Mouse (Mus musculus): Measurements from ENCODE around the gene Frmd6. TPM values are rescaled to one million over a fixed set of nuclear protein-coding genes. Genes with fewer than 3 reads are reported as not detected.
A peak's percentile ranks its signal among the peaks of the same experiment; 100 is the strongest.

Gene Frmd6
- total and polyA plus RNA-seq, 2 experiments from 2014 or later, result 5.9 to 7.2 TPM

DNA sequence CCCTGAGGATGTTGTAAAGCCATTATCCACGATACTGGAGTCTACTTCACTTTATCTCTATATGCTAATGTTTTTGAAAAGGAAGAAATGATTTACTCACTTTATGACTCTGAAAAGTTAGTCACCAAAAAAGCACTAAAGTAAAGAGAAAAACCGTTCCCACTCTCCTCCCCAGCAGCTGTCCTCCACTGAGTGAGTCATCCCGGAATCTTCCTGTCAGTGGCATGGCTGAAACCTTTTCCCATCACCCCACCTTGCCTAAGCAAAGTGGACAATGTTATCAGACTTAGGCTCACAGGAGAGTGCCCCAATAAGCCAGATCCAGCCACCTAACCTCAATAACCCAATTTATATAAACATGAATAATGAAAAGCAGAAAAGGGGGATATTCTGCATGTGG is 46.6 kb upstream of the Frmd6 start:
- ATAC-seq (ENCODE audit: low FRiP score) (no peak), DNase-seq (ENCODE audit: low spot score) (no peak)
- no peak overlapping the region for H3K4me2 ChIP-seq (ENCODE audit: low read depth, low read length, poor library complexity, severe bottlenecking)
- no peak for TF ChIP-seq CTCF (IDR thresholded peaks at IDR 0.05)
- H3K27me3 ChIP-seq (ENCODE audit: insufficient read depth, low read length), result no peaks in the 10 kb centered on the region
- H3K9me3 ChIP-seq (ENCODE audit: low read length), result no peaks in the 10 kb centered on the region
- WGBS, result 47% methylated on average over 3 of the region's 3 CpGs
- no peaks in the 10 kb centered on the region for H3K4me1 ChIP-seq (ENCODE audit: insufficient read depth, low read length)
- no peak overlapping the region for H3K9ac ChIP-seq (replicated peaks; ENCODE audit: low read length, poor library complexity, severe bottlenecking)
- no peak overlapping the region for H3K27ac ChIP-seq (ENCODE audit: low read depth, low read length)
- H3K4me3 ChIP-seq (ENCODE audit: low read depth, low read length), result no peak overlapping the region
- no peaks in the 10 kb centered on the region for H3K36me3 ChIP-seq (ENCODE audit: insufficient read depth, low read length)

DNA sequence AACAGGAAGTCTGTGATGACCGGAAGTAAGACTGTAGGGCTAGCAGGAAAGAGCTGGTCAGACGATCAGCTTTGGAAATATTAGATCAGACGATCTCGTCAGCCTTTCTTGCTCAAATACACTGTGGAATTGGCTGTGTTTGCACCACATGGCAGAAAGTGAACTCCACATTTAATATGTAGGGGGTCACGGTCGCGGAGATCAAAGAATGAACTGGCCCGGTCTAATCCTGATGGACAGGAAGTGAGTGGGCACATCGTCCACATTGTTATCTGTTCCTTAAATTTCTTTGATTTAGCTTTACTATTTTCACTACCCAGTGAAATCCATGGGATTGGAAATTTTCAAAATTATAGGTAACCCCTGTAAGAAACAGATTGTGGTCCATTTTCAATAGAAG is 42.3 kb upstream of the Frmd6 start:
- Histone ChIP-seq H3K4me2 (ENCODE audit: low read depth, low read length, poor library complexity, severe bottlenecking) (peak overlapping the region; percentile 32), H3K27me3 (ENCODE audit: insufficient read depth, low read length) (no peaks in the 10 kb centered on the region), H3K4me3 (ENCODE audit: low read depth, low read length) (no peak overlapping the region), H3K27ac (ENCODE audit: low read depth, low read length) (no peak overlapping the region), H3K9me3 (ENCODE audit: low read length) (no peaks in the 10 kb centered on the region), H3K9ac (replicated peaks; ENCODE audit: low read length, poor library complexity, severe bottlenecking) (no peak overlapping the region), H3K4me1 (ENCODE audit: insufficient read depth, low read length) (no peaks in the 10 kb centered on the region), H3K36me3 (ENCODE audit: insufficient read depth, low read length) (no peaks in the 10 kb centered on the region)
- no peak for DNase-seq (ENCODE audit: low spot score)
- WGBS, result 12% methylated on average over 9 of the region's 9 CpGs
- ATAC-seq (ENCODE audit: low FRiP score), result no peak
- TF ChIP-seq CTCF (IDR thresholded peaks at IDR 0.05), result no peak

DNA sequence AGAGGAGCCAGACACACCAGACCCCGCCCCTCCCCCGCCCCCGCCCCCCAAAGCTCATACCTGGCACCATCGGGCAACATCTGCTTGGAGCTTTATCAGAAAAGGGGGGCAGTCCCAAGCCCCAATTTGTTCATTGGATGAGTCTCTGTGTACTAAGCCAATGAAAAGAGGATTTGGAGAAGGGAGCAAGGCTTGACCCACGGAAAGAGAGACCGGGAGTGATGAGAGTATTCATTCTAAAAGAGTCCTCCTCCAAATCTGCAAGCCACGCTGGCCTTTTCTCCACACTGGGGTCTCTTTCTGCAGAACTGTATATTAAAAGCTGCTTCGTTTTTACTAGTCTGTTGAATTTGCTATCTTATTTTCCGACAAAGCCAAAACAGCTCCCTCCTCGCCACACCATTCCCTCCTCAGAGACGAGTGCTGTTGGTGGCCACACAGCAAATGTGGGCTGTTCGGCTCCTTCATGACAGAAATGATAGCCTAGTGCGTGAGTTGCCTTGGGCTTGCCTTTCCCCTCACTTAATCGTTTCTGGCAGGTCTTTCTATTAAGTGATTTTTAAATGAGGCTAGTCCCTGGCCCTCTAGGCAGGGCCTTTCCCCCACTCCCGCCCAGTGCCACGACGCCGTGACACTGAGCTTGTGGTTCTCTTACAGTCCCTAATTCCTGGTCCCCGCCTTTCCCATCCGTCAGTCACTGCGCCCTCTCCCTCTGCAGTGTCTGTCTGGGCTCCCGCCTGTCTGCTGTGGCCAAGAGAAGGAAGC is 41.7 kb upstream of the Frmd6 start:
- H3K4me1 ChIP-seq (ENCODE audit: insufficient read depth, low read length), result no peaks in the 10 kb centered on the region
- TF ChIP-seq CTCF (IDR thresholded peaks at IDR 0.05), result no peak
- H3K36me3 ChIP-seq (ENCODE audit: insufficient read depth, low read length), result no peaks in the 10 kb centered on the region
- 19% methylated on average over 22 of the region's 22 CpGs for WGBS
- DNase-seq (ENCODE audit: low spot score) (no peak), ATAC-seq (ENCODE audit: low FRiP score) (no peak)
- no peak overlapping the region for H3K9ac ChIP-seq (replicated peaks; ENCODE audit: low read length, poor library complexity, severe bottlenecking)
- H3K9me3 ChIP-seq (ENCODE audit: low read length), result no peaks in the 10 kb centered on the region
- no peak overlapping the region for H3K4me3 ChIP-seq (ENCODE audit: low read depth, low read length)
- peak overlapping the region; percentile 32 for H3K4me2 ChIP-seq (ENCODE audit: low read depth, low read length, poor library complexity, severe bottlenecking)
- no peak overlapping the region for H3K27ac ChIP-seq (ENCODE audit: low read depth, low read length)
- no peaks in the 10 kb centered on the region for H3K27me3 ChIP-seq (ENCODE audit: insufficient read depth, low read length)

DNA sequence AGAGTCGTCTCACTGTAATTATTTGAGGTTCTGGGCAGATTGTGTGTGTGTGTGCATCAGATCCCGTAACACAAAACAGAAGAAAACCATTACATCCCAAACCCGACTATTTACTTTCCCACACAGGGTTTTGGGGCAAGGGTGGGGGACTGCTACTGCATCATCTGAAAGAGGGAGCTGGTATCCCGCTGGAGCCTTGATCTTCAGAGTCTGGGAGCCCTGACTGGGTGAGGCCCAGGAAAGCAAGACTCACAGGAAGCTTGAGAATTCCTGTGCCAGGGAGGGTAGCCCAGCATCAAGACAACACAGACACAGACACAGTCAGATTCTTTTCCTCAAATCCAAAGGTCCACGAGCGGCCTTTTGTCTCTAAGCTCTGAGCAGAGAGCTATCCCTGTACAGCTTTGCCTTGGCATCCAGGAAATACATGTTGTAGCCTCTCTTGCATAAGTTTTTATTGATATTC is 41.0 kb upstream of the Frmd6 start:
- Histone ChIP-seq H3K9ac (replicated peaks; ENCODE audit: low read length, poor library complexity, severe bottlenecking) (no peak overlapping the region), H3K4me1 (ENCODE audit: insufficient read depth, low read length) (no peaks in the 10 kb centered on the region), H3K27ac (ENCODE audit: low read depth, low read length) (no peak overlapping the region), H3K4me3 (ENCODE audit: low read depth, low read length) (no peak overlapping the region), H3K4me2 (ENCODE audit: low read depth, low read length, poor library complexity, severe bottlenecking) (no peak overlapping the region), H3K27me3 (ENCODE audit: insufficient read depth, low read length) (no peaks in the 10 kb centered on the region), H3K36me3 (ENCODE audit: insufficient read depth, low read length) (no peaks in the 10 kb centered on the region), H3K9me3 (ENCODE audit: low read length) (no peaks in the 10 kb centered on the region)
- TF ChIP-seq CTCF (IDR thresholded peaks at IDR 0.05), result no peak
- 35% methylated on average over 6 of the region's 6 CpGs for WGBS
- DNase-seq (ENCODE audit: low spot score), result no peak
- no peak for ATAC-seq (ENCODE audit: low FRiP score)

GRCm38 (mm10) chr12:70789341-70789740 is 36.0 kb upstream of the Frmd6 start:
- H3K27me3 ChIP-seq (ENCODE audit: insufficient read depth, low read length), result no peaks in the 10 kb centered on the region
- no peak overlapping the region for H3K27ac ChIP-seq (ENCODE audit: low read depth, low read length)
- no peak overlapping the region for H3K4me3 ChIP-seq (ENCODE audit: low read depth, low read length)
- no peak overlapping the region for H3K9ac ChIP-seq (replicated peaks; ENCODE audit: low read length, poor library complexity, severe bottlenecking)
- ATAC-seq (ENCODE audit: low FRiP score), result no peak
- H3K9me3 ChIP-seq (ENCODE audit: low read length), result no peaks in the 10 kb centered on the region
- 94% methylated on average over 6 of the region's 6 CpGs for WGBS
- no peaks in the 10 kb centered on the region for H3K4me1 ChIP-seq (ENCODE audit: insufficient read depth, low read length)
- H3K4me2 ChIP-seq (ENCODE audit: low read depth, low read length, poor library complexity, severe bottlenecking), result no peak overlapping the region
- no peaks in the 10 kb centered on the region for H3K36me3 ChIP-seq (ENCODE audit: insufficient read depth, low read length)
- no peak for DNase-seq (ENCODE audit: low spot score)
- no peak for TF ChIP-seq CTCF (IDR thresholded peaks at IDR 0.05)

- no peaks in the 10 kb centered on the region for H3K9me3 ChIP-seq (ENCODE audit: low read length)
- ATAC-seq (ENCODE audit: low FRiP score), result no peak
Observed at GRCm38 (mm10) chr12:70793291-70793690, 32.0 kb upstream of the Frmd6 start.

More at GRCm38 (mm10) chr12:70793291-70793690, 32.0 kb upstream of the Frmd6 start:
- TF ChIP-seq CTCF (IDR thresholded peaks at IDR 0.05), result no peak
- Histone ChIP-seq H3K36me3 (ENCODE audit: insufficient read depth, low read length) (no peaks in the 10 kb centered on the region), H3K27me3 (ENCODE audit: insufficient read depth, low read length) (no peaks in the 10 kb centered on the region), H3K4me2 (ENCODE audit: low read depth, low read length, poor library complexity, severe bottlenecking) (no peak overlapping the region), H3K27ac (ENCODE audit: low read depth, low read length) (no peak overlapping the region), H3K4me1 (ENCODE audit: insufficient read depth, low read length) (peaks cover 2% of the 10 kb centered on the region; the same call in 1 of the 2 replicates), H3K4me3 (ENCODE audit: low read depth, low read length) (no peak overlapping the region), H3K9ac (replicated peaks; ENCODE audit: low read length, poor library complexity, severe bottlenecking) (no peak overlapping the region)
- no peak for DNase-seq (ENCODE audit: low spot score)
- 81% methylated on average over 6 of the region's 6 CpGs for WGBS
